Mouse (Mus musculus) forebrain, postnatal 0 days (tissue): ENCODE measurements around the gene Vsig10. TPM values are rescaled to one million over a fixed set of nuclear protein-coding genes. Genes with fewer than 3 reads are reported as not detected.

Experiments
- ATAC-seq: fragments of 200-750 bp; cut with Nextera tagmentation; 2 replicates; pipeline ENCODE4 v1.8.0; 2017; ENCODE audit warnings: mild to moderate bottlenecking, moderate library complexity
- DNase-seq: peaks from one replicate; pipeline ENCODE4 v3.0.0-alpha.2; 2015
- H3K27ac ChIP-seq: fragments of 300-500 bp; sonication (generic); 2 replicates; pipeline ENCODE4 v1.5.1; 2014; ENCODE audit warnings: low read depth, mild to moderate bottlenecking, antibody characterized with exemption, low read length, moderate library complexity, mixed read lengths
- H3K27me3 ChIP-seq: fragments of 300-500 bp; sonication (generic); 2 replicates; pipeline ENCODE4 v1.6.1; 2014; ENCODE audit warnings: mild to moderate bottlenecking, low read length, mixed read lengths; ENCODE audit not compliant: insufficient read depth
- H3K36me3 ChIP-seq: fragments of 300-500 bp; sonication (generic); 2 replicates; pipeline ENCODE4 v1.6.1; 2014; ENCODE audit warnings: mild to moderate bottlenecking, moderate library complexity; ENCODE audit not compliant: insufficient read depth
- H3K4me1 ChIP-seq: fragments of 300-500 bp; sonication (generic); 2 replicates; pipeline ENCODE4 v1.6.1; 2014; ENCODE audit warnings: antibody characterized with exemption; ENCODE audit not compliant: insufficient read depth
- H3K4me2 ChIP-seq: fragments of 300-500 bp; sonication (generic); 2 replicates; pipeline ENCODE4 v1.6.1; 2014; ENCODE audit warnings: low read depth, mild to moderate bottlenecking, moderate library complexity
- H3K4me3 ChIP-seq: fragments of 300-500 bp; sonication (generic); 2 replicates; pipeline ENCODE4 v1.5.1; 2014; ENCODE audit warnings: low read depth, low read length, mixed read lengths
- H3K9ac ChIP-seq: fragments of 300-500 bp; sonication (generic); 2 replicates; pipeline ENCODE4 v1.6.1; 2014; ENCODE audit warnings: mild to moderate bottlenecking
- H3K9me3 ChIP-seq: fragments of 300-500 bp; sonication (generic); 2 replicates; pipeline ENCODE4 v1.6.1; 2016; ENCODE audit warnings: low read length
- CTCF ChIP-seq: sonication (generic); IDR thresholded peaks from 2 replicates; pipeline ENCODE4 v1.5.1; 2016; ENCODE audit warnings: antibody characterized with exemption, control low read depth, low read depth
- WGBS: fragments of 180-500 bp; shearing (Covaris S2); extraction: QIAGEN DNeasy Blood & Tissue Kit; methylation state at CpG from one replicate; pipeline ENCODE4 v1.1.7; 2014; 5-methylcytosine and 5-hydroxymethylcytosine counted together
- polyA plus RNA-seq: library from polyadenylated mRNA; unstranded; fragments of >200 nt; fragmentation: Nextera tagmentation; extraction: Ambion mirVana; gene quantifications from 2 replicates; pipeline ENCODE4 v1.2.1, GENCODE M21; 2015
- total RNA-seq: library from RNA; depleted of rRNA; stranded (reverse); fragments of >200 nt; gene quantifications from 2 replicates; pipeline ENCODE4 v1.2.3, GENCODE M21; 2014

The Vsig10 gene
- total and polyA plus RNA-seq, 2 experiments from 2014 or later, result 1.0 to 1.4 TPM

GRCm38 (mm10) chr5:117358248-117358630 lies 39.4 kb downstream of the Vsig10 start:
- Histone ChIP-seq H3K36me3 (0 out of 2 replicates have a peak, but pooled peaks cover 3% of the 10 kb centered on the region), H3K4me3 (peak overlapping the region; percentile 85), H3K9ac (peak overlapping the region; percentile 92), H3K4me1 (peaks cover 19% of the 10 kb centered on the region), H3K4me2 (peak overlapping the region; percentile 93), H3K9me3 (no peaks in the 10 kb centered on the region), H3K27me3 (no peaks in the 10 kb centered on the region), H3K27ac (peak overlapping the region; percentile 91)
- no peak for DNase-seq
- TF ChIP-seq CTCF, result no peak
- ATAC-seq, result no peak
- 5% methylated on average over 6 of the region's 6 CpGs for WGBS

- no peaks in the 10 kb centered on the region for H3K9me3 ChIP-seq
- peak overlapping the region; percentile 93 for H3K4me2 ChIP-seq
- peaks cover 8% of the 10 kb centered on the region; the same call in 1 of the 2 replicates for H3K36me3 ChIP-seq
- H3K9ac ChIP-seq, result no peak overlapping the region
- H3K27me3 ChIP-seq, result no peaks in the 10 kb centered on the region
- no peak overlapping the region for H3K27ac ChIP-seq
- peak; percentile 81 for TF ChIP-seq CTCF
- 36% methylated on average over 11 of the region's 11 CpGs for WGBS
- peaks cover 19% of the 10 kb centered on the region for H3K4me1 ChIP-seq
- DNase-seq (peak; percentile 86), ATAC-seq (peak; percentile 42)
- H3K4me3 ChIP-seq, result peak overlapping the region; percentile 85
Measured at GRCm38 (mm10) chr5:117358725-117359124, 39.8 kb downstream of the Vsig10 start.

GRCm38 (mm10) chr5:117359497-117360227 lies 40.8 kb downstream of the Vsig10 start:
- H3K4me2 ChIP-seq, result peak overlapping the region; percentile 4; the same call in 1 of the 2 replicates
- peaks cover 16% of the 10 kb centered on the region for H3K36me3 ChIP-seq
- H3K9me3 ChIP-seq, result no peaks in the 10 kb centered on the region
- ATAC-seq (no peak), DNase-seq (no peak)
- WGBS, result 30% methylated on average over 7 of the region's 7 CpGs
- no peak overlapping the region for H3K9ac ChIP-seq
- H3K4me1 ChIP-seq, result peaks cover 19% of the 10 kb centered on the region
- H3K27ac ChIP-seq, result no peak overlapping the region
- H3K4me3 ChIP-seq, result no peak overlapping the region
- no peaks in the 10 kb centered on the region for H3K27me3 ChIP-seq
- TF ChIP-seq CTCF, result no peak

GRCm38 (mm10) chr5:117360228-117360515 lies 41.3 kb downstream of the Vsig10 start:
- WGBS, result 23% methylated on average over 13 of the region's 13 CpGs
- no peak overlapping the region for H3K9ac ChIP-seq
- DNase-seq, result no peak

GRCm38 (mm10) chr5:117360631-117361541 lies 42.0 kb downstream of the Vsig10 start:
- Histone ChIP-seq H3K4me1 (peaks cover 19% of the 10 kb centered on the region), H3K27ac (no peak overlapping the region), H3K9ac (no peak overlapping the region), H3K27me3 (no peaks in the 10 kb centered on the region), H3K36me3 (peaks cover 28% of the 10 kb centered on the region), H3K4me3 (no peak overlapping the region), H3K9me3 (no peaks in the 10 kb centered on the region), H3K4me2 (no peak overlapping the region)
- WGBS, result 29% methylated on average over 13 of the region's 13 CpGs
- ATAC-seq, result no peak
- TF ChIP-seq CTCF, result no peak
- no peak for DNase-seq

More at GRCm38 (mm10) chr5:117360228-117360515, 41.3 kb downstream of the Vsig10 start:
- no peaks in the 10 kb centered on the region for H3K27me3 ChIP-seq
- TF ChIP-seq CTCF, result no peak
- H3K9me3 ChIP-seq, result no peaks in the 10 kb centered on the region
- no peak overlapping the region for H3K27ac ChIP-seq
- no peak for ATAC-seq
- 0 out of 2 replicates have a peak overlapping the region, but pooled peaks have one; percentile 4 for H3K4me2 ChIP-seq
- H3K4me1 ChIP-seq, result peaks cover 19% of the 10 kb centered on the region
- no peak overlapping the region for H3K4me3 ChIP-seq
- H3K36me3 ChIP-seq, result peaks cover 21% of the 10 kb centered on the region

- 60% methylated on average over 4 of the region's 4 CpGs for whole genome bisulfite sequencing
- H3K36me3 ChIP-seq, result peaks cover 29% of the 10 kb centered on the region
- ATAC-seq, result no peak
- H3K4me3 ChIP-seq, result no peak overlapping the region
- no peak overlapping the region for H3K4me2 ChIP-seq
- TF ChIP-seq CTCF, result no peak
- H3K9me3 ChIP-seq, result no peaks in the 10 kb centered on the region
- no peaks in the 10 kb centered on the region for H3K27me3 ChIP-seq
- DNase-seq, result no peak
- H3K9ac ChIP-seq, result no peak overlapping the region
- H3K4me1 ChIP-seq, result peaks cover 12% of the 10 kb centered on the region
- no peak overlapping the region for H3K27ac ChIP-seq
Measured at GRCm38 (mm10) chr5:117361590-117361989, 42.7 kb downstream of the Vsig10 start.
